Mouse (Mus musculus) urinary bladder, postnatal 14 days (tissue): ENCODE data around the gene Marc2.

ENCODE experiments used
- DNase-seq: peaks from one replicate; pipeline ENCODE4 v3.0.0; 2021; ENCODE audit warnings: low spot score

Gene Marc2

GRCm38 (mm10) chr1:184853922-184854321 lies 7.7 kb upstream of the Marc2 start:
- DNase-seq: no peak

GRCm38 (mm10) chr1:184853339-184853738 lies 7.1 kb upstream of the Marc2 start:
- DNase-seq: peak; percentile 79

- peak; percentile 87 for DNase-seq
Observed at GRCm38 (mm10) chr1:184851741-184852618, 5.7 kb upstream of the Marc2 start.

- no peak for DNase-seq
Observed at GRCm38 (mm10) chr1:184851166-184851565, 4.9 kb upstream of the Marc2 start.

- no peak for DNase-seq
Observed at GRCm38 (mm10) chr1:184846973-184847372, 722 bp upstream of the Marc2 start.

- DNase-seq: peak; percentile 92
Observed at GRCm38 (mm10) chr1:184845111-184846071, 860 bp downstream of the Marc2 start.

- DNase-seq: peak; percentile 50
Observed at GRCm38 (mm10) chr1:184844326-184845066, 1.8 kb downstream of the Marc2 start.

- no peak for DNase-seq
Observed at GRCm38 (mm10) chr1:184837649-184838048, 8.6 kb downstream of the Marc2 start.

GRCm38 (mm10) chr1:184836350-184836749 lies 9.9 kb downstream of the Marc2 start:
- DNase-seq: no peak

- DNase-seq: no peak
Observed at GRCm38 (mm10) chr1:184833499-184833898, 12.8 kb downstream of the Marc2 start.

GRCm38 (mm10) chr1:184832211-184832610 lies 14.0 kb downstream of the Marc2 start:
- DNase-seq: no peak

- no peak for DNase-seq
Observed at GRCm38 (mm10) chr1:184829897-184830296, 16.4 kb downstream of the Marc2 start.

GRCm38 (mm10) chr1:184827175-184827701 lies 19.0 kb downstream of the Marc2 start:
- DNase-seq: peak; percentile 36

- peak; percentile 37 for DNase-seq
Observed at GRCm38 (mm10) chr1:184825093-184825492, 21.2 kb downstream of the Marc2 start.

GRCm38 (mm10) chr1:184824439-184824851 lies 21.8 kb downstream of the Marc2 start:
- peak; percentile 92 for DNase-seq

GRCm38 (mm10) chr1:184822678-184823077 lies 23.6 kb downstream of the Marc2 start:
- peak; percentile 42 for DNase-seq

GRCm38 (mm10) chr1:184817768-184818167 lies 28.5 kb downstream of the Marc2 start:
- DNase-seq: no peak

- DNase-seq: no peak
Observed at GRCm38 (mm10) chr1:184811716-184812250, 34.5 kb downstream of the Marc2 start.

- no peak for DNase-seq
Observed at GRCm38 (mm10) chr1:184810780-184811575, 35.3 kb downstream of the Marc2 start, which contains the start of gene Marc1. Gene Marc1, minus strand, starts transcription at chr1:184811313.

GRCm38 (mm10) chr1:184809578-184810001 lies 36.7 kb downstream of the Marc2 start:
- DNase-seq: no peak
